Mouse (Mus musculus) stomach, embryonic 16.5 days (tissue): ENCODE measurements around the gene Mier2. TPM values are rescaled to one million over a fixed set of nuclear protein-coding genes. Genes with fewer than 3 reads are reported as not detected.

ENCODE experiments used
- ATAC-seq: fragments of 200-750 bp; cut with Nextera tagmentation; 2 replicates; pipeline ENCODE4 v1.8.0; 2017; ENCODE audit warnings: moderate number of reproducible peaks, moderate TSS enrichment; ENCODE audit not compliant: insufficient read depth, low FRiP score
- H3K27ac ChIP-seq: fragments of 300-500 bp; sonication (generic); 2 replicates; pipeline ENCODE4 v1.5.1; 2014; ENCODE audit warnings: low read length
- H3K27me3 ChIP-seq: fragments of 300-500 bp; sonication (generic); 2 replicates; pipeline ENCODE4 v1.6.1; 2014; ENCODE audit warnings: low read length, control low read depth, mixed read lengths; ENCODE audit not compliant: control insufficient read depth, insufficient read depth
- H3K36me3 ChIP-seq: fragments of 300-500 bp; sonication (generic); 2 replicates; pipeline ENCODE4 v1.6.1; 2014; ENCODE audit warnings: low read length; ENCODE audit not compliant: control insufficient read depth, insufficient read depth
- H3K4me1 ChIP-seq: fragments of 300-500 bp; sonication (generic); 2 replicates; pipeline ENCODE4 v1.6.1; 2014; ENCODE audit warnings: low read length, control low read depth, mixed read lengths; ENCODE audit not compliant: control insufficient read depth, insufficient read depth
- H3K4me2 ChIP-seq: fragments of 300-500 bp; sonication (generic); 2 replicates; pipeline ENCODE4 v1.6.1; 2014; ENCODE audit warnings: low read depth, low read length, mixed read lengths
- H3K4me3 ChIP-seq: fragments of 300-500 bp; sonication (generic); replicated peaks from 2 replicates; pipeline ENCODE4 v1.5.1; 2014; ENCODE audit warnings: mild to moderate bottlenecking, low read length
- H3K9ac ChIP-seq: fragments of 300-500 bp; sonication (generic); 2 replicates; pipeline ENCODE4 v1.6.1; 2014; ENCODE audit warnings: low read length
- H3K9me3 ChIP-seq: fragments of 300-500 bp; sonication (generic); replicated peaks from 2 replicates; pipeline ENCODE4 v1.6.1; 2016; ENCODE audit warnings: low read length, control low read depth; ENCODE audit not compliant: control insufficient read depth
- WGBS: fragments of 180-500 bp; shearing (Covaris S2); extraction: QIAGEN DNeasy Blood & Tissue Kit; methylation state at CpG from one replicate; pipeline ENCODE4 v1.1.7; 2014; 5-methylcytosine and 5-hydroxymethylcytosine counted together
- microRNA-seq: library from miRNA; unstranded; fragments of <30 nt; microRNA quantifications from one replicate; pipeline ENCODE4, GENCODE M21; 2016
- polyA plus RNA-seq: library from polyadenylated mRNA; unstranded; fragments of >200 nt; fragmentation: Nextera tagmentation; extraction: Ambion mirVana; gene quantifications from 2 replicates; pipeline ENCODE4 v1.2.1, GENCODE M21; 2015

Gene Mier2
- polyA plus RNA-seq, 1 experiment from 2014 or later, result 40.7 TPM

DNA sequence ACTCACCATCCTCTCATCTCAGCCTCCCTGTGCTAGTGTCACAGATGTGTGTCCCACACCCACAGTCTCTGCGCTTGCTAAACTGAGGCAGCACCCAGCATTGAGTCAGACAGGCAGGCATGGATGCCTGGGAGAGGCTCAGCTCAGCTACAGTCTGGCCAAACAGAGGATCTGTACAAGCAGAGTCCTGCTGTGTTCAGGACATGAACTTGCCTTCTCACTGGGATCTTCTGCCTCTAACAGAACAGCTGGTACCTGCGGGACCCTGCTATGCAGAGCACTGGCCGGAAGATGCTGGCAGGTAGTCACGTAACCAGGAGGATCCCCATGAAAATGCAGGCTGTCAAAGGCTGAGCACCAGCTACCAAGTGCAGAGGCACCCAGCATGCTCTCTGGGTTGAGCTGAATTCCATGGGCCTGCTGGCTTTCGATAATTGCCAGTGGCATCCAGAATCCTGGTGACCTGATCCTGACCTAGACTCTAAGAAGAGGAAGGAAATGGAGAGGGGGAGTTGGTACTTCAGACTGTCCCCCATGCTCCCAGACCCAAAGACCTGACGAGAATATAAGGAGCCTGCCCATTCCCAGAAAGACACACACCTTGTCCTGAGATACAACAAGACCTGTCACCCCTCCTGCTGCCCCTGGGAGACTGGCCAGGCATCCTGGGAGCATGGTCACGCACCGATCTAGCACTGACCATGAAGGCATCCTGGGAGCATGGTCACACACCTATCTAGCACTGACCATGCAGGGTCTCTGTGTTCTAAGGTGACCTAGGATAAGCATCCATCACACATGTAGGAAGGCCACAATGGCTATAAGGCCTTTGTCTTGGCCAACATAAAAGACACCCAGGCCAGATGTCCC lies 29.3 kb downstream of the Mier2 start:
- Histone ChIP-seq H3K36me3 (peaks cover 6% of the 10 kb centered on the region; the same call in 1 of the 2 replicates), H3K4me3 (no peak overlapping the region), H3K4me2 (no peak overlapping the region), H3K9me3 (no peaks in the 10 kb centered on the region), H3K27ac (no peak overlapping the region), H3K9ac (no peak overlapping the region), H3K4me1 (no peaks in the 10 kb centered on the region), H3K27me3 (no peaks in the 10 kb centered on the region)
- WGBS, result 88% methylated on average over 8 of the region's 8 CpGs
- ATAC-seq, result no peak

DNA sequence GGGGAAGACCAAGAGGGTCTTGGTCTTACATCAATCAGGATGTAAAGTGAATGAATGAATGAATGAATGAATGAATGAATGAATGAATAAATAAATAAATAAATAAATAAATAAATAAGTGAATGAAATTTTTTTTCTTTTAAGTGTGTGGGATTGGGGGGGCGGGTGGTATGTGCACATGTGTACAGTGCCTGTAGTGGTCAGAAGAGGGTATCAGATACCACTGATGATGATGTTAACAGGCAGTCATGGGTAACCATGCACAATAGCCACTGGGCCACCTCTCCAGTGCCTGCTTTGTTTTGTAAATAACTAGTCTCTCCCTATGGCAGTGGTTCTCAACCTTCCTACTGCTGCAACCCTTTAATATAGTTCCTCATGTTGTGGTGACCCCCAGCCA lies 30.6 kb downstream of the Mier2 start:
- no peak for ATAC-seq
- WGBS, result 80% methylated on average over 1 of the region's 1 CpGs
- no peaks in the 10 kb centered on the region for H3K27me3 ChIP-seq

GRCm38 (mm10) chr10:79506709-79507108 lies 48.3 kb downstream of the Mier2 start:
- Histone ChIP-seq H3K27me3 (no peaks in the 10 kb centered on the region), H3K9me3 (no peaks in the 10 kb centered on the region), H3K27ac (no peak overlapping the region), H3K36me3 (no peaks in the 10 kb centered on the region), H3K9ac (no peak overlapping the region), H3K4me3 (no peak overlapping the region), H3K4me1 (no peaks in the 10 kb centered on the region), H3K4me2 (no peak overlapping the region)
- WGBS, result 78% methylated on average over 2 of the region's 2 CpGs
- ATAC-seq, result no peak

More for the DNA sequence above, 30.6 kb downstream of the Mier2 start:
- Histone ChIP-seq H3K36me3 (peaks cover 6% of the 10 kb centered on the region; the same call in 1 of the 2 replicates), H3K4me3 (no peak overlapping the region), H3K9ac (no peak overlapping the region), H3K4me2 (no peak overlapping the region), H3K4me1 (no peaks in the 10 kb centered on the region), H3K9me3 (no peaks in the 10 kb centered on the region), H3K27ac (no peak overlapping the region)

- ATAC-seq, result no peak
- 60% methylated on average over 6 of the region's 6 CpGs for WGBS
- H3K9ac ChIP-seq, result no peak overlapping the region
- no peaks in the 10 kb centered on the region for H3K27me3 ChIP-seq
- no peak overlapping the region for H3K4me3 ChIP-seq
- no peaks in the 10 kb centered on the region for H3K36me3 ChIP-seq
- H3K27ac ChIP-seq, result no peak overlapping the region
- H3K9me3 ChIP-seq, result no peaks in the 10 kb centered on the region
- no peak overlapping the region for H3K4me2 ChIP-seq
- no peaks in the 10 kb centered on the region for H3K4me1 ChIP-seq
Measured at GRCm38 (mm10) chr10:79502830-79503644, 52.0 kb downstream of the Mier2 start.

DNA sequence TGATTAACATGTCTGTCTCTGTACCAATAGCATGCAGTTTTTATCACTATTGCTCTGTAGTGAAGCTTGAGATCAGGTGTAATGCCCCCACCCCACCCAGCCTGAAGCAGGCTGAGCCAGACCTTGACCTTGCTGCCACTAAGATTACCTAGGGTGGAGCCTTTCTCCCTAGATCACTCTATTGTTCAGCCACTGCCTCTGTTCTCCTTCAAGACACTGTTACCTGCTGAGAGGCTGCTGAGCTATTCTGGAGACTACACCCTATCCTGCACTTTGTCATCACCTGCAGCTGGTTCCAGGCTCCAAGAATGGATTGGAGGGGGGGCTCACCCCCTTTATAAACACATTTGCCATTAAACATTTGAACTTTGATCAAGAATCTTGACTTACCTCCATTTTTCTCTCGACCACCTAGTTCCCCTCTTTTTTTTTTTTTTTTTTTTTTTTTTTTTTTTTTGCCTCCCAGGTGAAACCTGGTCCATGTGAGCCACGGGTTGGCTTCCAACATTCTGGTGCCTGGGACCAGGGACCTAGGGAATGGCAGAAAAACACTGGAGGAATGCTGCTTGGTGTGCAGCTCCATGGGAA lies 58.2 kb downstream of the Mier2 start:
- ATAC-seq, result no peak
- H3K36me3 ChIP-seq, result no peaks in the 10 kb centered on the region
- H3K9ac ChIP-seq, result no peak overlapping the region
- no peak overlapping the region for H3K4me3 ChIP-seq
- no peaks in the 10 kb centered on the region for H3K4me1 ChIP-seq
- no peaks in the 10 kb centered on the region for H3K27me3 ChIP-seq
- no peak overlapping the region for H3K4me2 ChIP-seq
- no peak overlapping the region for H3K27ac ChIP-seq
- 29% methylated on average over 2 of the region's 2 CpGs for WGBS
- H3K9me3 ChIP-seq, result no peaks in the 10 kb centered on the region

- H3K36me3 ChIP-seq, result no peaks in the 10 kb centered on the region
- H3K9me3 ChIP-seq, result no peaks in the 10 kb centered on the region
- ATAC-seq, result no peak
- no peaks in the 10 kb centered on the region for H3K27me3 ChIP-seq
- H3K27ac ChIP-seq, result no peak overlapping the region
- no peak overlapping the region for H3K4me3 ChIP-seq
- no peak overlapping the region for H3K4me2 ChIP-seq
- H3K9ac ChIP-seq, result no peak overlapping the region
- H3K4me1 ChIP-seq, result no peaks in the 10 kb centered on the region
- 65% methylated on average over 3 of the region's 3 CpGs for WGBS
Measured at GRCm38 (mm10) chr10:79495886-79496285, 59.1 kb downstream of the Mier2 start.

Small RNAs within 50 kb of the gene (microRNA-seq; reads per million reads assigned to microRNA genes)
- gene Mir6909, result not detected

Other genes starting within 250 kb of the Mier2 start
- not detected in 2 replicates for gene Vmn2r82, start 198.7 kb downstream of the Mier2 start, polyA plus RNA-seq
- not detected in 2 replicates for gene Vmn2r83, start 86.5 kb downstream of the Mier2 start, polyA plus RNA-seq
- 69.9 and 88.4 TPM in 2 replicates for gene Plpp2, start 21.4 kb downstream of the Mier2 start, polyA plus RNA-seq
- not detected in 2 replicates for gene Theg, start 32.1 kb upstream of the Mier2 start, polyA plus RNA-seq
- 0.03 TPM in 1 of 2 replicates, not detected in the other for gene C2cd4c, start 58.8 kb upstream of the Mier2 start, polyA plus RNA-seq
- gene Shc2, start 82.7 kb upstream of the Mier2 start, polyA plus RNA-seq, result 3.0 and 3.2 TPM in 2 replicates
- not detected in 2 replicates for gene Odf3l2, start 90.5 kb upstream of the Mier2 start, polyA plus RNA-seq
- 33.7 and 41.9 TPM in 2 replicates for gene Madcam1, start 109.4 kb upstream of the Mier2 start, polyA plus RNA-seq
- 47.4 and 53.2 TPM in 2 replicates for gene Tpgs1, start 114.2 kb upstream of the Mier2 start, polyA plus RNA-seq
- 84.6 and 86.3 TPM in 2 replicates for gene Cdc34, start 127.0 kb upstream of the Mier2 start, polyA plus RNA-seq
- gene Gzmm, start 133.8 kb upstream of the Mier2 start, polyA plus RNA-seq, result 0.31 and 0.44 TPM in 2 replicates
- gene Bsg, start 149.3 kb upstream of the Mier2 start, polyA plus RNA-seq, result 983 and 1,041 TPM in 2 replicates
- not detected in 2 replicates for gene Hcn2, start 161.4 kb upstream of the Mier2 start, polyA plus RNA-seq
- gene Polrmt, start 191.4 kb upstream of the Mier2 start, polyA plus RNA-seq, result 33.3 and 40.9 TPM in 2 replicates
- gene Fgf22, start 199.9 kb upstream of the Mier2 start, polyA plus RNA-seq, result 0.37 and 0.50 TPM in 2 replicates
- 29.9 and 34.8 TPM in 2 replicates for gene Rnf126, start 211.8 kb upstream of the Mier2 start, polyA plus RNA-seq
- gene Fstl3, start 222.1 kb upstream of the Mier2 start, polyA plus RNA-seq, result 18.1 and 23.1 TPM in 2 replicates
- 0.55 and 0.72 TPM in 2 replicates for gene Prss57, start 235.8 kb upstream of the Mier2 start, polyA plus RNA-seq
- 56.8 and 58.0 TPM in 2 replicates for gene Palm, start 238.4 kb upstream of the Mier2 start, polyA plus RNA-seq